Mouse (Mus musculus) CH12.LX (cell line): ENCODE results near the gene Prodh2. TPM values are rescaled to one million over a fixed set of nuclear protein-coding genes. Genes with fewer than 3 reads are reported as not detected.

Experiments used
- DNase-seq: peaks from one replicate; pipeline ENCODE4 v3.0.0-alpha.2; 2013; ENCODE audit errors: extremely low read depth
- H3K27ac ChIP-seq: 2 replicates; pipeline ENCODE4 v1.5.1; 2012; ENCODE audit warnings: low read depth, mild to moderate bottlenecking, control low read depth, moderate library complexity; ENCODE audit not compliant: insufficient read depth
- H3K27me3 ChIP-seq: replicated peaks from 2 replicates; pipeline ENCODE3; 2012; ENCODE audit warnings: inconsistent platforms
- H3K36me3 ChIP-seq, 2 experiments: replicated peaks in 1 of 2; 2 replicates each; pipeline versions ENCODE3 to v1.6.1; 2012; ENCODE audit warnings: inconsistent platforms in 1 of 2, low read length in 1 of 2, mild to moderate bottlenecking in 1 of 2, mixed read lengths in 1 of 2, moderate library complexity in 1 of 2; ENCODE audit not compliant: control insufficient read depth in 1 of 2, insufficient read depth in 1 of 2
- H3K4me1 ChIP-seq, 2 experiments: 2 replicates each; pipeline ENCODE4 v1.6.1; 2012; ENCODE audit warnings: inconsistent platforms in 1 of 2, moderate library complexity in 1 of 2; ENCODE audit not compliant: insufficient read depth in 2 of 2, control insufficient read depth in 1 of 2
- H3K4me2 ChIP-seq: 2 replicates; pipeline ENCODE4 v1.6.1; 2012; ENCODE audit warnings: low read depth, mild to moderate bottlenecking, control low read depth; ENCODE audit not compliant: poor library complexity, insufficient read depth, severe bottlenecking
- H3K4me3 ChIP-seq, 3 experiments: fragments of 150-350 bp in 1 of 3; sonication (generic) in 1 of 3; replicated peaks in 1 of 3; 2 replicates each; pipeline versions ENCODE3 to v1.5.1; 2011 to 2012; ENCODE audit warnings: low read depth in 2 of 3, low read length in 2 of 3, mild to moderate bottlenecking in 2 of 3, moderate library complexity in 2 of 3, control low read depth in 1 of 3, improper control_type of control experiment in 1 of 3, inconsistent platforms in 1 of 3, mixed read lengths in 1 of 3; ENCODE audit not compliant: poor library complexity in 1 of 3
- H3K79me2 ChIP-seq: replicated peaks from 2 replicates; pipeline ENCODE4 v1.6.1; 2012; ENCODE audit warnings: mild to moderate bottlenecking, moderate library complexity; ENCODE audit not compliant: control insufficient read depth, poor library complexity, insufficient read depth, severe bottlenecking; ENCODE audit errors: extremely low read depth
- H3K9ac ChIP-seq: 2 replicates; pipeline ENCODE4 v1.6.1; 2012; ENCODE audit warnings: low read depth, mild to moderate bottlenecking, control low read depth, moderate library complexity; ENCODE audit not compliant: insufficient read depth
- H3K9me3 ChIP-seq: replicated peaks from 2 replicates; pipeline ENCODE3; 2012; ENCODE audit warnings: low read length, inconsistent platforms, mixed read lengths
- CHD2 ChIP-seq: IDR thresholded peaks from 2 replicates; pipeline ENCODE4 v1.6.1; 2011; ENCODE audit warnings: low read length, improper control_type of control experiment
- E2F4 ChIP-seq: IDR thresholded peaks from 2 replicates; pipeline ENCODE4 v1.6.1; 2011; ENCODE audit warnings: low read depth, low read length, improper control_type of control experiment; ENCODE audit not compliant: insufficient replicate concordance
- ETS1 ChIP-seq: conservative IDR thresholded peaks from 2 replicates; pipeline ENCODE4 v1.6.1; 2012; ENCODE audit warnings: low read depth, mild to moderate bottlenecking, inconsistent platforms, low read length, improper control_type of control experiment, moderate library complexity
- GABPA ChIP-seq: IDR thresholded peaks from 2 replicates; pipeline ENCODE4 v1.6.1; 2012; ENCODE audit warnings: low read depth, low read length, improper control_type of control experiment, inconsistent platforms; ENCODE audit not compliant: insufficient replicate concordance
- HCFC1 ChIP-seq: IDR thresholded peaks from 2 replicates; pipeline ENCODE4 v1.6.1; 2012; ENCODE audit warnings: low read depth, mild to moderate bottlenecking, inconsistent platforms, low read length, improper control_type of control experiment
- IRF4 ChIP-seq: IDR thresholded peaks from 2 replicates; pipeline ENCODE4 v1.6.1; 2014; ENCODE audit warnings: low read depth, mild to moderate bottlenecking, inconsistent platforms, low read length, improper control_type of control experiment
- JUN ChIP-seq: IDR thresholded peaks from 2 replicates; pipeline ENCODE4 v1.6.1; 2011; ENCODE audit warnings: low read depth, mild to moderate bottlenecking, low read length, improper control_type of control experiment, moderate library complexity; ENCODE audit not compliant: insufficient read depth
- JUND ChIP-seq: conservative IDR thresholded peaks from 2 replicates; pipeline ENCODE4 v1.6.1; 2011; ENCODE audit warnings: low read depth, low read length, improper control_type of control experiment
- KAT2A ChIP-seq: IDR thresholded peaks from 2 replicates; pipeline ENCODE4 v1.6.1; 2012; ENCODE audit warnings: low read length, improper control_type of control experiment, inconsistent platforms; ENCODE audit not compliant: insufficient replicate concordance
- MAFK ChIP-seq: IDR thresholded peaks from 2 replicates; pipeline ENCODE4 v1.6.1; 2011; ENCODE audit warnings: low read length, improper control_type of control experiment; ENCODE audit not compliant: insufficient replicate concordance
- MAZ ChIP-seq: IDR thresholded peaks from 2 replicates; pipeline ENCODE4 v1.6.1; 2012; ENCODE audit warnings: low read depth, mild to moderate bottlenecking, inconsistent platforms, low read length, improper control_type of control experiment, moderate library complexity
- MXI1 ChIP-seq: IDR thresholded peaks from 2 replicates; pipeline ENCODE4 v1.6.1; 2011; ENCODE audit warnings: mild to moderate bottlenecking, low read depth, low read length, improper control_type of control experiment
- NELFE ChIP-seq: IDR thresholded peaks from 2 replicates; pipeline ENCODE4 v1.6.1; 2011; ENCODE audit warnings: low read depth, low read length, improper control_type of control experiment
- NRF1 ChIP-seq: IDR thresholded peaks from 2 replicates; pipeline ENCODE4 v1.6.1; 2014; ENCODE audit warnings: low read depth, mild to moderate bottlenecking, inconsistent platforms, low read length, improper control_type of control experiment, moderate library complexity
- POLR2AphosphoS2 ChIP-seq: IDR thresholded peaks from 2 replicates; pipeline ENCODE4 v1.6.1; 2011; ENCODE audit warnings: low read depth, low read length, improper control_type of control experiment
- RAD21 ChIP-seq: IDR thresholded peaks from 2 replicates; pipeline ENCODE4 v1.6.1; 2011; ENCODE audit warnings: low read depth, mild to moderate bottlenecking, low read length, improper control_type of control experiment, moderate library complexity
- RCOR1 ChIP-seq: conservative IDR thresholded peaks from 2 replicates; pipeline ENCODE4 v1.6.1; 2012; ENCODE audit warnings: low read depth, mild to moderate bottlenecking, inconsistent platforms, low read length, improper control_type of control experiment
- SIN3A ChIP-seq: IDR thresholded peaks from 2 replicates; pipeline ENCODE4 v1.6.1; 2012; ENCODE audit warnings: low read length, improper control_type of control experiment, inconsistent platforms
- SMC3 ChIP-seq: IDR thresholded peaks from 2 replicates; pipeline ENCODE4 v1.6.1; 2011; ENCODE audit warnings: low read depth, low read length, improper control_type of control experiment
- USF2 ChIP-seq: conservative IDR thresholded peaks from 2 replicates; pipeline ENCODE4 v1.6.1; 2011; ENCODE audit warnings: low read depth, low read length, improper control_type of control experiment
- ZC3H11A ChIP-seq: IDR thresholded peaks from 2 replicates; pipeline ENCODE4 v1.6.1; 2012; ENCODE audit warnings: low read depth, mild to moderate bottlenecking, inconsistent platforms, low read length, improper control_type of control experiment
- dilution Hi-C: fragments of 300-500 bp; cut with MboI; formaldehyde crosslinking; loops from 2 replicates; pipeline ENCODE4 v1.14.3; 2020; ENCODE audit warnings: low sequenced_read_pairs; ENCODE audit not compliant: extremely low pct_unique_long_range_greater_than_20kb, extremely low pct_ligation_motif_present
- in situ Hi-C: fragments of 300-500 bp; cut with MboI; formaldehyde crosslinking; loops from 3 replicates; pipeline ENCODE4 v1.14.3; 2019; ENCODE audit warnings: low sequenced_read_pairs, low pct_ligation_motif_present, low pct_unique_long_range_greater_than_20kb, mixed read lengths
- polyA plus RNA-seq: library from polyadenylated mRNA; unstranded; fragments of >175 nt; gene quantifications from 2 replicates; pipeline ENCODE4 v1.2.1, GENCODE M21; 2012; ENCODE audit warnings: low read depth; ENCODE audit not compliant: insufficient read length
- total RNA-seq, 2 experiments: library from RNA; depleted of rRNA; stranded (reverse); fragments of 300-350 nt in 1 of 2; fragments of >200 nt in 1 of 2; gene quantifications; 2 replicates each; pipeline ENCODE4 v1.2.3; 2012 to 2014

The Prodh2 gene
- total and polyA plus RNA-seq, 3 experiments = not detected

DNA sequence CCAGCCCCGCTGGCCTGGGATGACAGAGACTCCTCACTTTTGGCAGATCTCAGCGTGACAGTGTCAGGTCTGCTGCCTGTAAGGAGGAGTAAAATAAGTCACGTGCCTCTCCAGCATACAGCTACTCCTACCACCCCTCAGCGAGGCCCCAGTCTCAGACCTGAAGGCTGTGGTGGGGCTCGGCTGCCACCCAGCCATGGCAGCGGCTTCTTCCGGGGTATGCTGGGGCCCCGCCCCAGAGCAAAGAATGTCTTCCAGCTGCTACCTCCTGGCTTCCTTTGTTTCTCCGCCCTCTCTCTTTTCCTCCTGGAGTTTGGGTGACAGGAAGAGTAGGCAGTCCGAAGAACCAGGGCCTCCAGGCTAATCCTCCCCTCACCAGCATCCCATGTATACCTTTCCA is 32.5 kb downstream of the Prodh2 start:
- no peak for TF ChIP-seq NRF1
- TF ChIP-seq HCFC1 = no peak
- TF ChIP-seq E2F4 = no peak
- TF ChIP-seq JUND = no peak
- TF ChIP-seq KAT2A = no peak
- TF ChIP-seq RCOR1 = no peak
- no peak for TF ChIP-seq ZC3H11A
- no peak for TF ChIP-seq RAD21
- TF ChIP-seq GABPA = no peak
- TF ChIP-seq MXI1 = no peak
- no peak for TF ChIP-seq POLR2AphosphoS2
- no peak for TF ChIP-seq IRF4
- TF ChIP-seq CHD2 = no peak
- TF ChIP-seq USF2 = no peak
- TF ChIP-seq MAFK = no peak
- TF ChIP-seq SIN3A = no peak
- TF ChIP-seq ETS1 = no peak
- no peak for TF ChIP-seq SMC3
- no peak overlapping the region for H3K4me3 ChIP-seq
- H3K4me2 ChIP-seq = no peak overlapping the region
- DNase-seq = no peak
- H3K9ac ChIP-seq = no peak overlapping the region
- H3K79me2 ChIP-seq = no peaks in the 10 kb centered on the region
- H3K36me3 ChIP-seq = peaks cover 31 to 83% of the 10 kb centered on the region in 2 experiments
- no peak overlapping the region for H3K27ac ChIP-seq
- peaks cover 10 to 16% of the 10 kb centered on the region in 2 experiments for H3K4me1 ChIP-seq
- dilution Hi-C loops (no loop called here), in situ Hi-C loops (no loop called here)
- H3K9me3 ChIP-seq = no peaks in the 10 kb centered on the region
- H3K27me3 ChIP-seq = no peaks in the 10 kb centered on the region

DNA sequence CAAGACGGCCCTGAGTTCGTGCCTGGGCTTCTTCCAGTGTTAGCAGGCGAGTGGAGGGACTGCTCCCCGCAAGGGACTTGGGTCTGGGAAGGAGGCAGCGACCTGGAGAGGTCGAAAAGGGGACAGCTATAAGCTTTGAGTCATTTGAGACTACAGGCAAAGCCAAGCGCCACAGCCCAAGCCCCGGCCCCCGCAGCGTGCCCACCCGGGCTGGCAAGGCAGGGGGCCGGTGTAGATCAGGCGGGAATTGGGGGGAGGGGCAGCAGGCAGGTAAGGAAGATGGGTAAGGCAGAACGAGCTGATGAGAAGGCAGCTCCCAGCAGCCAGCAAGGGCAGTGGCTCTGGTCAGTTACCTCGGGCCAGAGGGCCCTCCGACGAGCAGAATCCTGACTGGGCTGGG is 33.0 kb downstream of the Prodh2 start:
- Histone ChIP-seq H3K9ac (no peak overlapping the region), H3K36me3 (peaks cover 31 to 86% of the 10 kb centered on the region in 2 experiments), H3K27me3 (no peaks in the 10 kb centered on the region), H3K4me3 (no peak overlapping the region), H3K4me2 (no peak overlapping the region), H3K9me3 (no peaks in the 10 kb centered on the region), H3K4me1 (peaks cover 10 to 16% of the 10 kb centered on the region in 2 experiments), H3K27ac (no peak overlapping the region), H3K79me2 (no peaks in the 10 kb centered on the region)
- no peak for DNase-seq
- dilution Hi-C loops (no loop called here), in situ Hi-C loops (no loop called here)
- TF ChIP-seq CHD2 = no peak
- TF ChIP-seq MAZ = no peak
- TF ChIP-seq JUN = no peak
- no peak for TF ChIP-seq NELFE
